Mouse (Mus musculus): Measurements from ENCODE around the gene Gpr173.

- TF ChIP-seq CTCF (IDR thresholded peaks at IDR 0.05; ENCODE audit: control insufficient read depth, insufficient read depth, low read length) (no peak), POLR2A (IDR thresholded peaks at IDR 0.05; ENCODE audit: borderline replicate concordance, control insufficient read depth, low read depth, low read length) (no peak)
Measured at GRCm38 (mm10) chrX:152307371-152307770, 61.1 kb downstream of the Gpr173 start.
